Mouse (Mus musculus): ENCODE results near the gene Cep112. TPM values are rescaled to one million over a fixed set of nuclear protein-coding genes. Genes with fewer than 3 reads are reported as not detected.

The Cep112 gene
- polyA plus RNA-seq, 1 experiment from 2014 or later, result 28.7 TPM

DNA sequence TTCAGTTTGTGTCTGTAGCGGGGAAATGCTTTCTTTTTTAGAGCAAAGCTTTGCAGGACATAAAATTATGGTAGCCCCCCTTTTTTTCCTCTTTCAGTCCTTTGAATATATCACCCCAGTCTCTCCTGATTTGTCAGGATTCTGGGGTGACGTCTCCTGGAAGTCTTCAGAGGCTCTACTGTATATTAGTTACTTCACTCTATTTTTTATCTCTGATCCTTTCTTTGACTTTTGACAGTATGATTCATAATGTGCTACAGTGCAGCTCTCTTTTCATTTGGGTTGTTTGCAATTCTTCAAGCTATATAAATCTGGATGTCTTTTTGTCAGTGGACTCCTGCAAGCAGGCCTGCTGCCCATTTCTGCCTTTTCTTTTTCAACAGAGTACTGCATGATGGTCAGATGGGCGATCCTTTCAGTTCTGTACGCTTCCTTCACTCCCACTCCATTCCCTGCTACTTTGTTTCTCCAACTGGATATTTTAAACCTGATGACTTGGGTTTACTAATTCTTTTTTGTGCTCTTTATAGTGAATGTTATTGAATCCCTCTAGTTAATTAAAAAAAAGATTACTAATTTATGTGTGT lies 39.8 kb downstream of the Cep112 start:
- no peak overlapping the region for H3K4me2 ChIP-seq (ENCODE audit: low read length)
- H3K4me1 ChIP-seq (ENCODE audit: control insufficient read depth, insufficient read depth, low read length), result no peaks in the 10 kb centered on the region
- no peak overlapping the region for H3K4me3 ChIP-seq (replicated peaks; ENCODE audit: low read depth, low read length)
- no peak overlapping the region for H3K9ac ChIP-seq (replicated peaks; ENCODE audit: low read length)
- 85% methylated on average over 4 of the region's 4 CpGs for WGBS
- no peaks in the 10 kb centered on the region for H3K36me3 ChIP-seq (ENCODE audit: control insufficient read depth, insufficient read depth, low read length)
- H3K27me3 ChIP-seq (ENCODE audit: control insufficient read depth, insufficient read depth, low read length), result no peaks in the 10 kb centered on the region
- DNase-seq, result no peak
- no peaks in the 10 kb centered on the region for H3K9me3 ChIP-seq (ENCODE audit: control insufficient read depth, low read length)
- no peak overlapping the region for H3K27ac ChIP-seq (replicated peaks; ENCODE audit: low read depth, low read length)
- ATAC-seq (ENCODE audit: low FRiP score, low TSS enrichment), result no peak

DNA sequence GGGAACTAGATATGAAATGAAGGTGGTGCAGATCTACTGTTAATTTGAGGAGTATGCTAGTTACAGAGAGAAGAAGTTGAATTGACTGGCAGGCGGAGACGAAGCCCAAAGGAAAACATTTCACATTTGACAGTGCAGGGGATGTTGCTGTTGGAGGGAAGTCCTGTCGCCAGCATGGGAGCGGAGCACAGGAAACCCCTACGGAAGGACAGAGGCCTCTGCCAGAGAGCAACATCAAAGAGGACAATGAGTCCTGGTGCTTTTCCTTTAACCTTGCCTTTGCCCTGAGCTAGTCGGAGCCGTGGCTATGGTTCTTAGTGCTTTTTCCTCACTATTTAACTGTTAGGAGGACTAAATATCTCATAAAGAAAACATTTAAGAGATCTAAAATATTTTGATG lies 50.7 kb downstream of the Cep112 start:
- no peak overlapping the region for H3K27ac ChIP-seq (replicated peaks; ENCODE audit: low read depth, low read length)
- H3K4me1 ChIP-seq (ENCODE audit: control insufficient read depth, insufficient read depth, low read length), result no peaks in the 10 kb centered on the region
- WGBS, result 85% methylated on average over 7 of the region's 7 CpGs
- H3K9me3 ChIP-seq (ENCODE audit: control insufficient read depth, low read length), result no peaks in the 10 kb centered on the region
- no peak overlapping the region for H3K9ac ChIP-seq (replicated peaks; ENCODE audit: low read length)
- no peak overlapping the region for H3K4me3 ChIP-seq (replicated peaks; ENCODE audit: low read depth, low read length)
- H3K36me3 ChIP-seq (ENCODE audit: control insufficient read depth, insufficient read depth, low read length), result no peaks in the 10 kb centered on the region
- no peak overlapping the region for H3K4me2 ChIP-seq (ENCODE audit: low read length)
- ATAC-seq (ENCODE audit: low FRiP score, low TSS enrichment), result no peak
- no peak for DNase-seq
- no peaks in the 10 kb centered on the region for H3K27me3 ChIP-seq (ENCODE audit: control insufficient read depth, insufficient read depth, low read length)

DNA sequence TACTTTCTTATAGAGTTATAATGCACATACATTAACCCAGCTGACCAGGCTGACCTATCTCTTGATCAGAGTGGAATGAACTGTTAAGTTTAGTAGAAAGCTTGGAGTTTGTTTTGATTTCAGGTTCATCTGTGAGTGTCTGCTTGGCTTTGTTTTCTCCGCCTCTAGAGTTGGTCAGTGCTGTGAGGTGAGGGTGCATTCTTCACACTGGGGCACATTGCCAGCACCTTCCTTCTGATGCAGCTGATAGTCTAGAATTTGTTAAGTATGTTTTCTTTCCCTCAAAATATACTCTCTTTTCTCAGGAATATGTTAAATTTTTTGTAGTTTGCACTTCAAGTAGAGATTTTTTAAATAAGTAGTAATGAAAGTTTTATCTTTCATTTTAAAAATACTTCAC lies 51.2 kb downstream of the Cep112 start:
- Histone ChIP-seq H3K4me3 (replicated peaks; ENCODE audit: low read depth, low read length) (no peak overlapping the region), H3K27ac (replicated peaks; ENCODE audit: low read depth, low read length) (no peak overlapping the region), H3K9me3 (ENCODE audit: control insufficient read depth, low read length) (no peaks in the 10 kb centered on the region), H3K36me3 (ENCODE audit: control insufficient read depth, insufficient read depth, low read length) (no peaks in the 10 kb centered on the region), H3K4me2 (ENCODE audit: low read length) (no peak overlapping the region), H3K9ac (replicated peaks; ENCODE audit: low read length) (no peak overlapping the region), H3K27me3 (ENCODE audit: control insufficient read depth, insufficient read depth, low read length) (no peaks in the 10 kb centered on the region), H3K4me1 (ENCODE audit: control insufficient read depth, insufficient read depth, low read length) (no peaks in the 10 kb centered on the region)
- no peak for ATAC-seq (ENCODE audit: low FRiP score, low TSS enrichment)
- WGBS, result 92% methylated on average over 1 of the region's 1 CpGs
- no peak for DNase-seq

DNA sequence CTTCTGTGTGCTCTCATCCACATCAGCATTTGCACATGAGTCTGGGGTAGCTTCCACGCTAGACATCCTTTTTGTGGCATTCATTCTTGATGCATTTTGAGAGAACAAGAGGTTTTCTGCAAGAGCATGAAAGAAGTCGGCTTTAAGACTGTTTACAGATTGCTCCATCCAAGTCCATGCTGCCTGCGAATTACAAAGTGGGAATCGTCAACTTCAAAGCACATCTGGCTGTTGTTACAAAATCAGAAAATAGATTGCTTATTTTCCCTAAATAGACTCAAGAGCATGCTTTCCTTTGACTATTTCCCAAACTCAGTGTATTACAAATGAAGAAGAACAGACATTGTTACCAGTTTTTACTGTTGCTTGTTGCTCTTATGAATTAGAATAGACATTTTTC lies 59.0 kb downstream of the Cep112 start:
- Histone ChIP-seq H3K27me3 (ENCODE audit: control insufficient read depth, insufficient read depth, low read length) (no peaks in the 10 kb centered on the region), H3K4me2 (ENCODE audit: low read length) (no peak overlapping the region), H3K27ac (replicated peaks; ENCODE audit: low read depth, low read length) (no peak overlapping the region), H3K4me1 (ENCODE audit: control insufficient read depth, insufficient read depth, low read length) (no peaks in the 10 kb centered on the region), H3K36me3 (ENCODE audit: control insufficient read depth, insufficient read depth, low read length) (no peaks in the 10 kb centered on the region), H3K4me3 (replicated peaks; ENCODE audit: low read depth, low read length) (no peak overlapping the region), H3K9me3 (ENCODE audit: control insufficient read depth, low read length) (no peaks in the 10 kb centered on the region), H3K9ac (replicated peaks; ENCODE audit: low read length) (no peak overlapping the region)
- ATAC-seq (ENCODE audit: low FRiP score, low TSS enrichment), result no peak
- 50% methylated on average over 4 of the region's 4 CpGs for WGBS
- no peak for DNase-seq

DNA sequence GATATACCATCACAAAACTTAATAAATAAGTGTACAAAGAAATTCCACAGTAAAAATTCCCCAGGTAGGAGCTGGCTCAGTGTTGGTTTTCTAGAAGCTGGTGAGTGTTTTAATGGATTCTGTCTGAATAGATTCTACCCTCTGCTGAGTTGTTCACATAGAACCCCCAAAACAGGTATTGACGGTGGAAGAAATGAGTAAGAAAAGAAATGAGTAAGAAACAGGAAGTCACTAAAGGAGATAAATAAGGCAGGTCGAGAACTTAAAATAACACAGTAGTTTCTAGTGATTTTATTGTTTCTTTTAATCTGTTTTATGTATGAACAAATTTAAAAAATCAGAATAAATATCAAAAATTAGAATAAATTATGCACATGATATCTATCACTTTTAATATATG lies 63.3 kb downstream of the Cep112 start:
- WGBS, result 85% methylated on average over 2 of the region's 2 CpGs
- Histone ChIP-seq H3K4me3 (replicated peaks; ENCODE audit: low read depth, low read length) (no peak overlapping the region), H3K9ac (replicated peaks; ENCODE audit: low read length) (no peak overlapping the region)

DNA sequence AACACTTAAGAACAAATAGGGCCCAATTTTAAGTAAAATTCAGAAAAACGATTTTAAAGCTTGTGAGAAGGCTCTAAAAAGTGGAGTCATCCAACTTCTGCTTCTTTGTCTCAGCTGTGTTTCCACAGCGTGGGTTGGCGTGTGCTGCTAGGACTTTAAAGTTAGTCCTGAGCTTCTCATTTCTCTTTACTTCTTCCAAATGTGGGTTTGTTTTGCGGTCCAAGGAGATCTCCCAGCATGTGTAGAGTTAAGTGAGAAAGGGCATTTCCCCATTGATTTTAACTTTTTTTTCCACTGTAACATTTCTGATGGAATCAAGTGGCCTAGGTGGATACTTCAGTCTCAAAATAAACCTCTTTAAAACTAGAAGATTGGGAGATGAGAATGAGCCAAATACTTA lies 64.9 kb downstream of the Cep112 start:
- no peak overlapping the region for H3K4me2 ChIP-seq (ENCODE audit: low read length)
- no peak overlapping the region for H3K4me3 ChIP-seq (replicated peaks; ENCODE audit: low read depth, low read length)
- no peak overlapping the region for H3K9ac ChIP-seq (replicated peaks; ENCODE audit: low read length)
- ATAC-seq (ENCODE audit: low FRiP score, low TSS enrichment) (no peak), DNase-seq (no peak)
- no peak overlapping the region for H3K27ac ChIP-seq (replicated peaks; ENCODE audit: low read depth, low read length)
- no peaks in the 10 kb centered on the region for H3K4me1 ChIP-seq (ENCODE audit: control insufficient read depth, insufficient read depth, low read length)
- WGBS, result 93% methylated on average over 4 of the region's 4 CpGs
- no peaks in the 10 kb centered on the region for H3K9me3 ChIP-seq (ENCODE audit: control insufficient read depth, low read length)
- H3K27me3 ChIP-seq (ENCODE audit: control insufficient read depth, insufficient read depth, low read length), result no peaks in the 10 kb centered on the region
- no peaks in the 10 kb centered on the region for H3K36me3 ChIP-seq (ENCODE audit: control insufficient read depth, insufficient read depth, low read length)

More for the DNA sequence above, 63.3 kb downstream of the Cep112 start:
- Histone ChIP-seq H3K9me3 (ENCODE audit: control insufficient read depth, low read length) (no peaks in the 10 kb centered on the region), H3K36me3 (ENCODE audit: control insufficient read depth, insufficient read depth, low read length) (no peaks in the 10 kb centered on the region), H3K4me2 (ENCODE audit: low read length) (no peak overlapping the region), H3K27me3 (ENCODE audit: control insufficient read depth, insufficient read depth, low read length) (no peaks in the 10 kb centered on the region), H3K4me1 (ENCODE audit: control insufficient read depth, insufficient read depth, low read length) (no peaks in the 10 kb centered on the region), H3K27ac (replicated peaks; ENCODE audit: low read depth, low read length) (no peak overlapping the region)
- no peak for ATAC-seq (ENCODE audit: low FRiP score, low TSS enrichment)
- DNase-seq, result no peak

DNA sequence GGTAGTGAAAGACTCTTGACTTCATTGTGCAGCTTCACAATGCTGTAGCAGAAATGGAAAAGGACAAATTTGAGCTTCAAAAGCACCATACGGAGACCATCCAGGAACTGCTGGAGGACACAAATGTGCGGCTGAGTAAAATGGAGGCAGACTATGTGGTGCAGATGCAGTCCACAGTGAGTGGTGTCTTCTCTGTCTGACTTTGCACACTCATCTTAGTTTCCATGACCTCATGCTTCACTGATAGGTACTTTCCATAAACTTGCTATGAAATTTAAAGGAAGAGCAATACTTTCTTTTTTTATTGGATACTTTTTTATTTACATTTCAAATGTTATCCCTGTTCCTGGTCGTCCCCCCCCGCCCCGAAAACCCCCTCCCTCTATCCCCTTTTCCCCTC lies 83.2 kb downstream of the Cep112 start:
- Histone ChIP-seq H3K9ac (replicated peaks; ENCODE audit: low read length) (no peak overlapping the region), H3K4me1 (ENCODE audit: control insufficient read depth, insufficient read depth, low read length) (no peaks in the 10 kb centered on the region), H3K4me2 (ENCODE audit: low read length) (no peak overlapping the region), H3K9me3 (ENCODE audit: control insufficient read depth, low read length) (no peaks in the 10 kb centered on the region), H3K4me3 (replicated peaks; ENCODE audit: low read depth, low read length) (no peak overlapping the region), H3K27ac (replicated peaks; ENCODE audit: low read depth, low read length) (no peak overlapping the region), H3K27me3 (ENCODE audit: control insufficient read depth, insufficient read depth, low read length) (no peaks in the 10 kb centered on the region), H3K36me3 (ENCODE audit: control insufficient read depth, insufficient read depth, low read length) (no peaks in the 10 kb centered on the region)
- DNase-seq (no peak), ATAC-seq (ENCODE audit: low FRiP score, low TSS enrichment) (no peak)
- WGBS, result 91% methylated on average over 5 of the region's 5 CpGs

DNA sequence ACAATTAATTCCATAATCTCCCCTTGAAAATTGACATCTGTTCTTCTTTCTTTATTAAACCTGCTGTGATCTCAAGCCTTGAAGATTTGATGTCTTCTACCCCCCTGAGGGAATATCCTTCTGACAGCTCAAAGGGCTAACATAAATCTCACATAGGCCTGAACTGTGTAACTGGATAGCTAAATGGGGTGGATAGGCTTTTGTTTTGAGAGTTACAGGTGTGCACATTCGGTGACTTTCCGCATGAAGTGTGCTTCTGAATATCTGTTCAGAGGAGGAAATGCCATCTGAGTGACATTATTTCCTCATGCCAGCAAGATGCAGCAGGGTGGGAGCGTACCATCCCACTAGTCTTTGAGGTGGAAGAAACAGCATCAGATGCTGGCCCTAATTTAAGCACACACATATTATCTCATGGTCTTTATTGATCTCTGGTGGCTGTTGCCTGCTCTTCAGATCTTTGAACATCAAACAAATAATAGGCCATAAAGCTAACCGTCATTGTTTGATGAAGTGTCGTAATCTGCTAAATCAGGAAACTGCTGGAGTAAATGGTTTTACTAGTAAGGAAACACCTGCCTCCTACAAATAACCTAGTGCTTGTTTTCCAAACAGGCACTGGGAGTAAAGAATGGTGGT lies 102.9 kb downstream of the Cep112 start:
- Histone ChIP-seq H3K36me3 (ENCODE audit: control insufficient read depth, insufficient read depth, low read length) (no peaks in the 10 kb centered on the region), H3K9ac (replicated peaks; ENCODE audit: low read length) (no peak overlapping the region), H3K9me3 (ENCODE audit: control insufficient read depth, low read length) (no peaks in the 10 kb centered on the region), H3K4me3 (replicated peaks; ENCODE audit: low read depth, low read length) (no peak overlapping the region), H3K27me3 (ENCODE audit: control insufficient read depth, insufficient read depth, low read length) (no peaks in the 10 kb centered on the region), H3K27ac (replicated peaks; ENCODE audit: low read depth, low read length) (no peak overlapping the region), H3K4me2 (ENCODE audit: low read length) (no peak overlapping the region), H3K4me1 (ENCODE audit: control insufficient read depth, insufficient read depth, low read length) (peaks cover 2% of the 10 kb centered on the region; the same call in 1 of the 2 replicates)
- 70% methylated on average over 5 of the region's 5 CpGs for WGBS
- ATAC-seq (ENCODE audit: low FRiP score, low TSS enrichment), result no peak
- DNase-seq, result no peak

DNA sequence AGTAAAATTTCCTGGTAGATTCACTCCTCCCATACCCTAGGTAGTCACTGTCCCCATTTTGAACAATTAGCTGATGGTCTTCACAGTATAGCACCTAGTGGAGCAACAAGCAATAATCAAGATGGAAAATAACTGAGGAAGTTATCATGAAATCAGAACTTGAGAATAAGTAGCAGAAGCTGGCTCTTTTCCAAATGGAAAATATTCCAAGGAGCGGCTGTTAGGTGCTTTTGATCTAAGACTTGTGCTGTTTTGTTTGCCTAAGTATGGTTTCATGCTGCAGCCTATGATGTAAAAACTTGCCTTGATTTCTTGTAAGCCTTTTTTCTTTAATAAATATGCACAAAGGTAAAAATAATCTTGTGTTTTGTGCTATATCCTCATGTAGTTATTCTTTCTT lies 107.9 kb downstream of the Cep112 start:
- Histone ChIP-seq H3K36me3 (ENCODE audit: control insufficient read depth, insufficient read depth, low read length) (no peaks in the 10 kb centered on the region), H3K9me3 (ENCODE audit: control insufficient read depth, low read length) (no peaks in the 10 kb centered on the region), H3K4me3 (replicated peaks; ENCODE audit: low read depth, low read length) (no peak overlapping the region), H3K4me1 (ENCODE audit: control insufficient read depth, insufficient read depth, low read length) (peaks cover under 1% of the 10 kb centered on the region; the same call in 1 of the 2 replicates), H3K4me2 (ENCODE audit: low read length) (no peak overlapping the region), H3K9ac (replicated peaks; ENCODE audit: low read length) (no peak overlapping the region), H3K27ac (replicated peaks; ENCODE audit: low read depth, low read length) (no peak overlapping the region), H3K27me3 (ENCODE audit: control insufficient read depth, insufficient read depth, low read length) (no peaks in the 10 kb centered on the region)
- ATAC-seq (ENCODE audit: low FRiP score, low TSS enrichment) (no peak), DNase-seq (no peak)
- 94% methylated on average over 1 of the region's 1 CpGs for WGBS

Measured in midbrain, embryonic 14.5 days (tissue).